Mouse (Mus musculus): ENCODE results near the gene Kcnj12.

GRCm38 (mm10) chr11:60990428-60990827 is 31.9 kb upstream of the Kcnj12 start:
- no peak for TF ChIP-seq POLR2AphosphoS2 (IDR thresholded peaks at IDR 0.05; ENCODE audit: low read length)
- no peak for TF ChIP-seq EP300 (IDR thresholded peaks at IDR 0.05; ENCODE audit: low read depth in 1 of 2, low read length in 2 of 2)
- no peak for TF ChIP-seq MAX (IDR thresholded peaks at IDR 0.05; ENCODE audit: low read length)
- TF ChIP-seq MEF2A (IDR thresholded peaks at IDR 0.05; ENCODE audit: extremely low read depth, insufficient replicate concordance, low read depth, low read length, poor library complexity, severe bottlenecking) = no peak
- TF ChIP-seq CTCF (IDR thresholded peaks at IDR 0.05 in 2 of 3, conservative IDR thresholded peaks at IDR 0.05 in 1 of 3; ENCODE audit: control insufficient read depth in 1 of 3, insufficient read depth in 1 of 3, low read depth in 2 of 3, low read length in 3 of 3, poor library complexity in 1 of 3, severe bottlenecking in 1 of 3) = no peak
- no peak for TF ChIP-seq MAFK (IDR thresholded peaks at IDR 0.05; ENCODE audit: borderline replicate concordance, low read depth, low read length)
- TF ChIP-seq ZC3H11A (IDR thresholded peaks at IDR 0.05; ENCODE audit: low read depth, low read length) = no peak
- TF ChIP-seq TAL1 (IDR thresholded peaks at IDR 0.05; ENCODE audit: low read length) = no peak
- no peak for TF ChIP-seq NRF1 (IDR thresholded peaks at IDR 0.05; ENCODE audit: insufficient read depth, low read depth, low read length, poor library complexity, severe bottlenecking)
